Mouse (Mus musculus): ENCODE measurements around the gene Snrpf.

GRCm38 (mm10) chr10:93592456-93592855, 3.0 kb upstream of the Snrpf start:
- TF ChIP-seq CTCF (IDR thresholded peaks at IDR 0.05; ENCODE audit: low read depth, low read length) (no peak), POLR2AphosphoS5 (IDR thresholded peaks at IDR 0.05; ENCODE audit: insufficient replicate concordance, low read depth, low read length) (no peak), GATA2 (IDR thresholded peaks at IDR 0.05; ENCODE audit: borderline replicate concordance, low read depth, low read length) (no peak), TAL1 (conservative IDR thresholded peaks at IDR 0.05; ENCODE audit: low read depth, low read length) (no peak), GATA1 (IDR thresholded peaks at IDR 0.05; ENCODE audit: borderline replicate concordance, low read length) (no peak)

All from G1E (cell line).